Mouse (Mus musculus) layer of hippocampus, adult 8-10 months (tissue): ENCODE data around the gene Ubl4b. TPM values are rescaled to one million over a fixed set of nuclear protein-coding genes. Genes with fewer than 3 reads are reported as not detected.

ENCODE experiments used
- DNase-seq, 2 experiments: peaks; one replicate each; pipeline ENCODE4 v3.0.0; 2022; ENCODE audit warnings: low spot score in 2 of 2
- total RNA-seq, 4 experiments: library from RNA; stranded (reverse); gene quantifications; 2 replicates each; pipeline ENCODE4 v1.2.4; 2022

The Ubl4b gene
- not detected for total RNA-seq

DNA sequence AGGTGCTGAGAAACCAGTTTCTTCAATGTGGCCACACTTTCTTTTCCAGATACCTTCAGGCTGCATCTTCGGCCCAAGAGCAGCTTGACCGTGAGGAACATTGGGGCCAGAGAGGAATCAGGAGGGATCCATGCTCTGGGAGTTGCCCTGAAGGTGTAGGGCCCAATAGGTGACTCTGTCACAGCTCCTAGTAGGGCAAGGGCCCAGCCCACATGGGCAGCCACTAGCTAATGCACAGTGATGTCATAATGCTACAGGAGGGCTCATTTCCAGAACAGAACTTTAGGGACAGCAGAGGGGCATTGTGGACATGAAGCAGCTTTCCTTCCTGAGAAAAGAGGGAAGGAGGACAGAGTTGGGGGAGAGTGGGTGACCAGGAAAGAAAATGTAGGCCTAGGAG lies at the start of gene Ubl4b:
TSS of gene Ubl4b (minus strand) at position 232 of the 400 bp plus-strand sequence.
- no peak for DNase-seq

DNA sequence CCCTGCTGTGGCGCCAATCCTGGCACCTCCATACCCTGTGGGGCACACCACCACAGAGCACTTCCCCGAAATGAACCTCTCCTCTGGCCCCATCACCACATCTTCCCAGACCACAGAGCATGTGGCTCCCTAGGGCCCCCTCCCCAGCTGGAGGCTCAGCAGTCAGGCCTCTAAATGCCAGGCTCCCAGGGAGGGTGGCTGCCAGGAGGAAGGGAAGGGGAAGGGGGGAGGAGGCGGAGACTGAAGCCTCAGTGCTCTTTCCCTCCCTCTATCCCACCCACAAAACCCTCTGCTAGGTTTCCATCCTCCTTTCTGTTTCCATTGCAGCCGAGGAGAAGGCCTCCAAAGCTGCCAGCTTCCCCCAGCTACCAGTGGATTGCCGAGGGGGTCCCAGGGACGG lies 45.3 kb upstream of the Ubl4b start:
- no peak for DNase-seq

DNA sequence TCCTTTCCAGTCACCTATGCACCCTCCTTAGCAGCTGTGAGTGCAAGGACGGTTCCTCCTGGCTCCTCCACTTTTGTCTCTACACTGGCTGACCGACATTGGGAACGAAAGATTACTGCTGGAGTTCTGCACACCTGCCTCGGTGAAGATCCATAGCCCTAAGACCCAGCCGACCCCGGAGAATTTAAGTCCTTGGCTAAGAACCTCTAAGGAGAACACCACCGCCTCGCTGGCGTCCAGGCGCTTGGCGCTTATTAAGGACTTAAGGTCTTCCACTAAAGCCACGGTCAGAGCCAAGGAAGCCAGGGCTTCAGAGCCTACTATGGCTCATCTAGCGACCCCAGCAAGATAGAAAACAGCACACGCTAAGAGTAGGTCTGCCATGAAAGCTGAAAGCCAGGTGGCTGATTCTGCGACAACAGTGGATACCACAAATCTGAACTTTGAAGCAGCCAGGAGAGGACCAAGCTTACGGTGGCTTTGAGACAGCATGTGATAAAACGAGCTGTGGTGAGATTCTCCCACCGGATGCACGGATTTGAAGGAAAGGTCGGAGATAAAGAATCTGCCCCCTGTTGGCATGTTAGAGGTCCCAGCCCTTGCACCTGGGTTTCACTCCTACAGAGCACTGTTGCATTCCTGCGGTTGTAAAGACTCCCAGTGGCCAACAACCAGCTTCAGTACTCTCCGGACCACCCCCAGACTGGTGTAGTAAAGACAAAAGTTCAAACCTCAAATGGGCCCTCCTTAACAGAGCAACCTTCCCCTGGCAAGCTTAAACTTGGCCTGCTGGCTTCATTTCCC lies 42.9 kb upstream of the Ubl4b start:
- no peak for DNase-seq

DNA sequence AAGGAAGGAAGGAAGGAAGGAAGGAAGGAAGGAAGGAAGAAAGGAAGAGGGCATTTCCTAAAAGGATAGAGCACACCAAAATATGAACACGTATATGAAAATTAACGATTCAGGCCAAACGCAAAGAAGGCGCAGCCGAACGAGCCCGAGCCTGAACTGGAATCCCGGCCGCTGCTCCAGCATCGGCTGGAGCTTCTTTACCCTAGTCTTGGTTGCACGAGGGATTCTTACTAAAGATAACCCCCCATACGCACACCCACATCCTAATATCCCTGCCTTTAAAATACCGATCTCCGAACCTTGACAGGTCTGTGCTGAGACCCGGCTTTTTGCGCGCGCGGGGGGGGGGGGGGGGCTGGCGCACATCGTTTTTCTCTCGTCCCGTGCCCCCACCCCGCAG lies 42.3 kb upstream of the Ubl4b start:
- DNase-seq, result no peak

DNA sequence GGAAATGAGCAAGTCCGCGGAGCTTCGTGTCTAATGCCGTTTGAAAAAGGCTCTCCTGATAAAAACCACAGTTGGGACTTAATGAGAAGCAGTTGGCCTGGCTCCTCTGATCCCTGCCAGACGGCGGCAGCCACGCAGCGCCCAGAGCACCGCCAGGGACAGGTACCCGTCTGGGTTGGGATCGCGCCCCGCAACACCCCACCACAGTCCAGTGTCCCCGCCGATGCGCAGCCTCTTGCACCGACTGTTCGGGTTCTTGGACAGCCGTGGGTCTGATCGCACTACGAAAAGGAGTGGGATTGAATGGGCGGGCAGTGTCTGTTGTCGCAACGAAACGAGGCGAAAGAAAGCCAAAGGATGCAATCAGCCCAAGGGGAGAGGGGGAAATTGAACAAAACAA lies 41.7 kb upstream of the Ubl4b start:
- DNase-seq, result no peak

DNA sequence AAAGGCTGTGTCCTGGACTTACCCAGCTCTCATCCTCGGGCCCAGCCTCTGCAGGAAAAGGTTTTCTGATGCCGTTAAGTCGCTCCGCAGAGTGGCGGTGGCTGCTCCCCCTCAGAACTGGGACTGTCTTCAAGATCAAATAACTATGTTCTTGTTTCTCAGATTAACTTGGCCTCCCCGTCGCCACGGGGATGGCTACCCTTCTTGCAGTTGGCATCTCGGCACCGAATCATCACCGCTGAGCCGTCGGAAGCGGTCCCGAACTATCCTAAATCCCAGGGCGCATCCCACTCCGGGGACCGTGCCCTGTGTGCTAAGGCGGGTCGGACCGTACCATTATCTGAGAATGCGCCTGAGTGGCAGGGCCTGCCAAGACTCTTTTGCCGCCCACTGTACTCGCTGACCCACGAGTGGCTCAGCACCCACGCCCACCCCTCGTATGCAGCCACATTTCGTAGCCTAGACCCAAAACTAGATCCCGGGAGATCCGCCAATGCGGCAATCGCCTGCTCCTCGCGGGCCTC lies 41.1 kb upstream of the Ubl4b start:
- no peak for DNase-seq

DNA sequence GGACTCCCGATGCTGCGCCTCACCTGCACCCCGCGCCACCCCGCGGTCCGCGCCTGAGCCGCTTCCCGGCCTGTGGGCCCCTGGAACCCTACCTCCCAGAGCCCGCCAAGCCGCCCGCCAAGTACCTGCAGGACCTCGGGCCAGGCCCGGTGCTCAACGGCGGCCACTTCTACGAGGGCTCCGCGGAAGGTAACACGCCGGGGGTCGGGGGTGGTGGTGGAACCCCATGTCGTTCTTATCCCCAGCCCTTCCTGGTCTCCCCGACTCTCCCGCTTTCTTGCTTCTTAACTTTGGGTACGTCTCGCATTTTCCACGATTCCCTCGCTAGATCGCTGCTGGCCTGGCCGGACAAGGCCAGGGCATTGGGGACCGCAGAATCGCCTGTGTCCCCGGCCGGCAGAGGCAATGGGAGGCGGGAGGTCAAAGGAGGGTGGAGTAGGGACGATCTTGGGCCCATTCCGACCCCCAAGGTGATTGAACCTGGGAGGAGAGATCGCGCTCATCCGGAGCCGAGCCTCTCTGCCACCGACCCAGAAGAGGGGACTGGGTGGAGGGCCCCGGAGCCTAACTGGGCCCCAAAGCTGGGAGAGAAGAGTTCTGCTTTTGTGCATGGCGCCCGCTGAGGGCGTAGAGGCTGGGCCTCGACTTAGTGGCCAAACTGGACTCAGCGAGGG lies 40.5 kb upstream of the Ubl4b start:
- DNase-seq, result no peak

DNA sequence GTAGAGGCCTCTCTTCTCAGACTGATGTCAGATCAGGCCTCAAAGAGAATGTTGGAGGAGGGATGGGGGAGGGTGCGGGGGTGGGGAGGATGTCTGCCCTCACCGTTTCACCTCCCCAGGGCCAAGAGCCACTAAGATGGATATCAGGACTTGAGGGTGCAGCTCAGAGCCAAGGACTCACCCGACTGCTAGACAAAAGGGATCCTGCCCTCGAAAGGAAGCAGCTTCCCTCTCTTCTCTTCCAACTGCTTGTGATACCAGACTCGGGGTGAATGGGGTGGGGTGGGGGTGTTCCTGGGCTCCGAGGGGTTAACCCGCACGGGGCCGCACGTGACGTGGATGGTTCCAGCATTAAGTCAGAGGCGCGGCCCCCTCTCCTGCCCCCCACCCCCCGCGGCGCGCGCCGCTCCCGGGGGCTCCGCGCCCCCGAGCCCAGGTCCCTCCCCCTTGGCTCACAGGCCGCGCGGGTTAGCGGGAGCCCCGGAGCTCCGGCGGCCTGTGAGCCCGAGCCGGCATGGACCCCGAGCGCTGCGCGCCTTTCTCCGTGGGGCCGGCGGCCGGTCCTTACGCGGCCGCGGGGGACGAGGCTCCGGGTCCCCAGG lies 39.9 kb upstream of the Ubl4b start, which contains the start of gene Alx3:
TSS of gene Alx3 (plus strand) at position 370 of the 602 bp plus-strand sequence.
- no peak for DNase-seq

DNA sequence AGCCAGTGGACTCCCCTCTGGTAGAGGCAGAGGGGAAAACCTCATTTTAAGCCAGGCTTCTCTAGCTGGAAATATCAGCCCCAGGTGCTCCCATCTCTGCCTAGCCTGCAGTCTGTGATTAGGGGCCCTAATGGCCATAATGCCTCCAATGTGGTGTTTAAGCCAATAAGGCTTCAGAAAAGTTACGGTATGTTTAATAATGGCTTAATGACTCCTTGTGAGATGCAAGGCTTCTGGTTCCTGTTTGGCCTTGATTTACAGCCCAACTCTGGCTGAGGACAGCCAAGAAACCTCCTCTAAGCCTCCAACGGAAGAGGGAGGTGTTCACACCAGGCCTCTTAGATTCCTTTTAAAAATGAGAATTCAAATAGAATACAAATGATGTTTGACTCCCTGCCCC lies 38.8 kb upstream of the Ubl4b start:
- DNase-seq, result no peak

DNA sequence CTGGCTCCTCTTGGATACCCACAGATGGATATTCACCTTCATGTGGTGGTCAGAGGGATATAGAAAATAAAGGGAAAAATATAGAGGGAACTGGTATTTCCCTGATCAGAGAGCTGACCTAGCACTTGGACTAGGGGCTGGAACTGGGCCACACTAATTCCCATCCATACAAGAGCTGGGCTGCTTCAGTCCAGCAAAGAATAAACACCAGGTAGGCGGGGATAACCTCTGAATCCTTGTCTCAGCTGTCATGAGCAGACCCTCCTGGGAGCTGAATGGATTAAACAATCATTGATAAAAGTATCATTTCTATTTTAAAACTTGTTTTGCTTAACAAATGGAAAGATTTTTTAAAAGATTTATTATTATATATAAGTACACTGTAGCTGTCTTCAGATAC lies 36.7 kb upstream of the Ubl4b start:
- DNase-seq, result no peak

DNA sequence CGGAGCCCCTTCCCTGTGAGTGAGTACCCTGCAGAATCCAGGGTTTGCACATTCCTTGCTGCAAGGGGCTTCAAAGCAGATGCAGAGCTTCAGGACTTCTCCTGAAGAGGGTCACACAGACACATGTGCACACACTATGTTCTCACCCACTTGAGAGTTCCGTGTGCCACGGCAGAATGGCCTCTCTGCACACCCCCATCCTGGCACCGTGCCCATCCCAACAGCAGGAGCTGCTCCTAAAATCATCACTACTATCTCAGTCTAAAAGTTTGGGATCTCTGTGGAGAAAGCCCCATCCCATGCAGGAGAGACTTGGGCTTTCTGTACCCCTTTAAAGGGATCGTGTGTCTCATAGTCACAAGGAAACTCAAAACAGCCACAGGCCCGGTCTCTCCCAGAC lies 31.6 kb upstream of the Ubl4b start:
- no peak for DNase-seq

DNA sequence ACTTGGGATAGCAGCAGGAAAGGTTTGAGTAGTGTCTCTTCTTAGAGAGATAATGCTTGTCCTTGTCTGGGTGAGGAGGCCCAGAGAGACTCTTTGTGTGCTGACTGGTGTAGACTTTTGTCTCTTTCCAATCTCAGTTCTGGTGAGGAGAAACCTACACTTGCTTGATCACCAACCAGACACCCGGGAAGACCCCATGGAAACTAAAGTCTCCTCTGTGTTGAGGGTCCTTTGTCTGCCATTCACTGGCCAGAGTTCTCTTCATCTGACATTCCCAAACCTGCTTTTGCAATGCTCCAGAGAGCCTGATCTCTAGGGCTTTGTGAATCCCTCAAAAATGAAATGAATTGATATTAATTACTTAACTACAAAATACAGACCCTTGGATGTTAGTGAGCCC lies 29.0 kb upstream of the Ubl4b start:
- DNase-seq, result no peak

DNA sequence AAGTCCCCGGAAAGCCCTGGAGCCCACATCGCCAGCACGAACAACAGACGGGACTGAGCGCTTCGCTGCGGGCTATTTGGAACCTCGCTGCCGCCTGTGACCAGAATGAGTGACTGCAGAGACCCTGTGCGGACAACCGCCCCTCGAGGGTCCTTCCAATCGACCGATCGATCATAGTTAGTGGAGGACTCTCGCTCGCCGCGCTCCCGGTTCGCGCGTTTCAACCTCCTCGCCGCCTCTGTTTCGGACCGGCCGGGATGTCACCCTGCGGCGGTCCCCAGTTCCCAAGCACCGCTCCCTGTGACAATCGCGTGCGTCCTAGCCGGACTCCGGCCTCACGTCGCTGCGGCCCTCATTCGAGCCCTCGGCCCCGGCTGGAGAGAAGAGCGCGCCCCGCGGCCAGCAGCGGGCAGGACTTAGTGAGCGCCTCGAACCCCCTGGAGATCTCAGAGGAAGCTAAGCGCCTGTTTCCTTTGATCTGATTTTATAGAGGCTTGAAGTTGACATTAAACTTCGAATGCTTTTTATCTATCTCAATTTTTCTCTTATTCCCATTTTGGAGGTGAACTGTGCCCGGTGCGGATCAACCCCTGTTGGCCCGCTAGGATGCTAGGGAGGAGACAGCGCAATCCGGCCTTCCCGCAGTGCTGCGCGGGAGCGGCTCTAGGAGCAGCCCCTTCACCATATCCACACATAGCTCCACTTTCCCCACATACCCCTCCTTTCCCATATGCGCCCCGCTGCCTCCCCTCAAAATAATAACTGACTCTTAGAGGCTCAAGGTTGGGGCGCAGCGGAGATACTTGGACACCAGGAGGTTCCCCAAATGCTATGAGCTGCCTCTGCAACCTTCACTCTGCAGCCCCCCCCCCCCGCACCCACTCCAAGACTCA lies 28.2 kb upstream of the Ubl4b start:
- DNase-seq, result no peak

DNA sequence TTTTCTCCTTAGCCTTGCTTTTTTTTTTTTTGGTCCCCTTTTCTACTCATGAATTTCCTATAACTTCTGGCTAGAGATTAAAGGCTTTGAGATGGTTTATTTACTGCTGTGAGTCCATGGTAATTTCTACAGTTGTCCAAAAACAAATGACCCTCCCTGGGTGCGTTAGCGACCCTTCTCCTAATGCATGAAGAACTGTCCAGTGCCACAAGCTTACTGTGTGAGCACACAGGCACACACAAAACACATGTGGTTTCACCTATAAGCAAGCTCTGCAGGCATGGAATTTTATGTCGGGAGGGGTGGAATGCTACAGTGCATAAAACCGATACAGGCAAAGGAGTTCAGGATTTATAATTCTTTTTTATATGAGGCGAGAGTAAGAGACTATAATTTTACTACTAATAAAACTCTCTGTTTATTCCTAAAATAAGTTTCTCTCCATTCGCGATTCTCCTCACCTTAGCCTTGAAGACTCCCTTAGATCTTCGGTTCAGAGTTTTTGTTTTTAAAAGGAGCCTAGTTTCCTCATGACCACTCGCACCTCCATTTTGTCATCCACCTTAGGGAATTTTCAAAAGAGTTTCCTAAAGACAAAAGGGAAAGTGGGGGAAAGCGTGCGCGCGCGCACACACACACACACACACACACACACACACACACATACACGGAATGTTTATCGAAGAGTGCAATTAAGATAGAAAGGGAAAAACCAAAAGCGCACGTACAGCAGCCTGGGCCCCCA lies 27.4 kb upstream of the Ubl4b start:
- DNase-seq, result no peak

DNA sequence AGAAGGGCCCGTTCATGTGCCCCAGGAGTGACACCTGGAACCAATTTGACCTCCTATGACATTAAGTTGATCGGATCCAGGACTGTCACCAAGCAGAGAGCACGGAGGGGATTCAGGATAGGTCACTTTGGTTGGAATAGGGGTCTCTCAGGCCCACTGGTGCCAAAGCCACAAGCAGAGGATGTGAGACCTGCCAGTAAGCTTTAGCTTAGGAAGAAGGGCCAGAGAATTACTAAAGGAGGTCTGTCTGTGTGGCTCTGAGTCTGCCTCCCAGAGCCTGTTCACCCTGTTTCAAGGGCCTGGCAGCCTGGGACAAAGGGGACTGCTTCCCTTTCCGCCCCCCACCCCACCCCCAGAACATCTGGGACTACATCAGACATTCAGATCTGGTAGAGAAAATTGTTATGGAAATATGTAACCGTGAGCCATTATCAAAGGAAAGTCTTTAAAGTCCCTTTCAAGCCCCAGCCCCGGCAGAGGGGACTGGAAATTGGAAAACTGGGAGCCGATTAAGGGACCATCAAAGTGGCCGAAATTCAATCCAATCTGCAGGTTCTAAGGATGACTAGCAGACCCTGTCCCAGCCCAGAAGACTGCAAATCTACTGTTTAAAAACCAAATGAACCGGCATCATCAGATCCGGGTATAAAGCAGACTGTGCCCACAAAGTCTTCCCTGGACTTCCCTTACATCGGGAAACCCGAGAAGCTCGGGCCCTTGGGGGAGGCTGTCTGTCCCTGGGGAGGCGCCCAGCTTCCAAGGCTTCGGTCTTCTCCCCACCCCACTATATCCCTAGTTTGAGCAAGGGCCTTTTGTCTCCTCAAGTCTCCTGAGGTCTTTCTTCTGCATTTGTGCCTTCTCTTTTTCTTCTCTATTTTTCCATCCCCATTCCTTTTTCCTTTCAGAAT lies 26.5 kb upstream of the Ubl4b start:
- no peak for DNase-seq

DNA sequence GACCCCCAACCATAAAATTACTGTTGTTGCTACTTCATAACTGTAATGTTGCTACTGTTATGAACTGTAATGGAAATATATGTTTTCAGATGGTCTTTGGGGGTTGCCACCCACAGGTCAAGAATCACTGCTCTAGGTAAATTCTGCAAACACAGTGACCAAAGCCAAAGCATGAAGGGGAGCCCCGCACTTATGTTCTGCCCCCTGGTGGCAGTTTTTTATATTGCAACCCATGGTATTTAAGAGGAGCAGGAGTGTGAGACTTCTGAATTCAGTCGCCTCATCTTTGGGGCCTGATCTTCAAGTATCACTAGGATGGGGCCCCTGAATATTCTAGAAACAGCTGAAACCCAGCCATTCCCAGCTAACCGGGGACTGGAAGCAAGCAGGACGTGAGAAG lies 24.6 kb upstream of the Ubl4b start:
- DNase-seq, result peak in 1 of 2 experiments; percentile 69

DNA sequence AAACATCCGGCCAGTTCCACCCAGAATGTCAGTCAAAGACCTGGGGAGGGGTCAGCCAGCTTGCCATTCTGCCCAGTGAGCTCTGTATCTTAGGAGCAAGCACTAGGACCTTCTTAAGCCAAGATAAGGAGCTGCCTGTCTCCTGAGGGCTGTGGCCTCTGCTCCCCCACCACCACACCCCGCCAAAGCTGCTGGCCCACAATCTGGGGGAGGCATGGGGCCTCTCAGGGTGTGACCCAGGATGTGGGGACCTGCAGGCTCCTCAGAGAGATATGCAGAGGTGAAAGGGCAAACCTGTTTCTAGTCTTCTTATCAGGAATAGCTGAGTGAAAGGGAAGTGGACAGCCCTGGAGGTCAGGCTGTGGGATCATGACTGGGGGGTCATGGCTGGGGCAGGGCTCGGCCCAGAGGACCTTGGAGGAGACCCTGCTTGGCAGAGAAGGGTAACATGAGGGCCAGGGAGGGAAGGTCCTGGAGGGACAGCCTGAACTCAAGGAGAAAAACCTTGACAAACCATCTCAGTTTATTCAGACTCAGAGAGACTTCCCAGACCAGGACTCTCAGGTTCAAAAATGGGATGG lies 23.0 kb upstream of the Ubl4b start:
- no peak for DNase-seq

DNA sequence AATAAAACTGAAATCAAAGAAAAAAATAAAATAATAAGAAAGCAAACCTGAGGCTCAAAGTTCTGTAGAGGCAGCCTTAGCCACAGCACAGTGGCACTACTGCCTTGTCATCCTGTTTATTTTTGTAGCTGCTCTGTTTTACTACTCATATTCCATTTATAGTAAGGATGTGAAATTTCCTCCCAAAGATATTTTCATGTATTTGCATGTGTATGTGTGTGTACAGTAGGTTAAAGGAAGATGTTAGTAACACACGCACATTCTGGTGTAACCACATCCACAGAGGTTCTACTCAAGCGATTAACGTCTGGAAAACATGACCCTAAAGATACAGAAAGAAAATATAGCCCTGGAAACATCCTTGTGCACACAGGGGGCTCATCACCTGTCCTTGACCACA lies 21.9 kb upstream of the Ubl4b start:
- no peak for DNase-seq

DNA sequence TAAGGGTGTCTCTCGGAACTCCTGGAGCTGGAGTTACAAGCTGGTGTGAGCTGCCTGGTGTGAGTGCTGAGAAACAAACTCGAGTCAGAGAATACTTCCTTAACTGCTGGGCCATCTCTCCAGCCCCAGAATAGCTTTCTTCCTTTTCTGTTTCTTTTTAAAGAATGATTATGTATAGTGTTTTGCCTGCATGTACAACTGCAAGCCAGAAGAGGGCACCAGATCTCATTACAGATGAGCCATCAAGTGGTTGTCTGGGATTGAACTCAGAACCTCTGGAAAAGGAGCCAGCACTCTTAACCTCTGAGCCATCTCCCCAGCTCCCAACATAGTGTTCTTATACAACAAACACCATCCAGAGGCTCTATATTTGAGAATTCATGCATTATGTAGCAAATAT lies 16.3 kb upstream of the Ubl4b start:
- no peak for DNase-seq
